Mouse (Mus musculus): ENCODE measurements around the gene Nkd2.

DNA sequence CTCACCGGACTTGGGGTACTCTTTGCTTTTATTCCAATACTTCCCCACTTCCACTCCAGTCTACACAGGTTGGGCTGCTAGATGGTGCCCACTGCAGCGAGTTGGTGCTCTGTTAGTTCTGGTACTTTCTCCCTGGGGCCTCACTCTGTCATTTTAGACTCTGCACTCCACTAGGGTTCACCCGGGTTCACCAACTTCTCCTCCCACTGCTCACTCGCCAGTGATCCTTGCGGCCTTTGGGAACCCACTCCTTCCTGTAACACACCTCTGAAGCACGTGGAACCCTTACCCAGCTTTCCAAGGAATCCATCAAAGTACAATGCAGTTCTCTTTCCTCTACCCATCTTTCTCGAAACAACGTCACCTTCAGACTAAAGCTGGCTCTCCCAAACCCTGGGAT lies 9.7 kb downstream of the Nkd2 start:
- no peak for TF ChIP-seq CTCF (IDR thresholded peaks at IDR 0.05; ENCODE audit: insufficient read depth, low read depth, low read length)
- no peak for TF ChIP-seq POLR2A (IDR thresholded peaks at IDR 0.05; ENCODE audit: insufficient read depth, low read depth, low read length)
